Mouse (Mus musculus): ENCODE results near the gene Creb3. TPM values are rescaled to one million over a fixed set of nuclear protein-coding genes. Genes with fewer than 3 reads are reported as not detected.
A peak's percentile ranks its signal among the peaks of the same experiment; 100 is the strongest.
"Not testable (repeated sequence)": the region's sequence is repeated elsewhere in the genome, so short reads cannot be mapped to it uniquely, and the experiment has no call there.

The Creb3 gene
- 10 to 100 TPM; 74.4 to 84.8 TPM for total RNA-seq (2021)

GRCm38 (mm10) chr4:43561997-43562768 is at the start of gene Creb3, which contains the start of gene Tln1:
TSS of gene Creb3 (plus strand) at chr4:43562332.
TSS of gene Tln1 (minus strand) at chr4:43562691.
- intact Hi-C loops (cut with DNase I) = loop anchor here (2.0 to 10.0 kb wide), 3 partner anchors 17 to 527 kb away; partner anchors contain the start of genes Gba2, Rgp1 and Stoml2
- DNase-seq (ENCODE audit: low spot score in 2 of 2) = peak; percentile 95 to 96

GRCm38 (mm10) chr4:43512653-43513052 is 49.5 kb upstream of the Creb3 start:
- intact Hi-C loops (cut with DNase I) = no loop called here
- DNase-seq (ENCODE audit: low spot score in 2 of 2) = no peak

GRCm38 (mm10) chr4:43513300-43513699 is 48.8 kb upstream of the Creb3 start:
- intact Hi-C loops (cut with DNase I) = no loop called here
- DNase-seq (ENCODE audit: low spot score in 2 of 2) = no peak

GRCm38 (mm10) chr4:43513791-43514190 is 48.3 kb upstream of the Creb3 start:
- intact Hi-C loops (cut with DNase I) = no loop called here
- no peak for DNase-seq (ENCODE audit: low spot score in 2 of 2)

GRCm38 (mm10) chr4:43515764-43516708 is 46.1 kb upstream of the Creb3 start:
- intact Hi-C loops (cut with DNase I) = no loop called here
- no peak for DNase-seq (ENCODE audit: low spot score in 2 of 2)

GRCm38 (mm10) chr4:43519551-43519950 is 42.6 kb upstream of the Creb3 start:
- DNase-seq (ENCODE audit: low spot score in 2 of 2) = no peak
- intact Hi-C loops (cut with DNase I) = no loop called here

GRCm38 (mm10) chr4:43519956-43520355 is 42.2 kb upstream of the Creb3 start:
- peak; percentile 80 to 86 for DNase-seq (ENCODE audit: low spot score in 2 of 2)
- intact Hi-C loops (cut with DNase I) = no loop called here

GRCm38 (mm10) chr4:43527880-43528279 is 34.3 kb upstream of the Creb3 start:
- DNase-seq (ENCODE audit: low spot score in 2 of 2) = no peak
- intact Hi-C loops (cut with DNase I) = no loop called here

- DNase-seq (ENCODE audit: low spot score in 2 of 2) = no peak
- intact Hi-C loops (cut with DNase I) = no loop called here
Measured at GRCm38 (mm10) chr4:43528487-43528886, 33.6 kb upstream of the Creb3 start.

GRCm38 (mm10) chr4:43530081-43530501 is 32.0 kb upstream of the Creb3 start:
- intact Hi-C loops (cut with DNase I) = no loop called here

GRCm38 (mm10) chr4:43530581-43530980 is 31.6 kb upstream of the Creb3 start:
- intact Hi-C loops (cut with DNase I) = no loop called here
- peak; percentile 63 to 69 for DNase-seq (ENCODE audit: low spot score in 2 of 2)

More at GRCm38 (mm10) chr4:43530081-43530501, 32.0 kb upstream of the Creb3 start:
- no peak for DNase-seq (ENCODE audit: low spot score in 2 of 2)

- no peak for DNase-seq (ENCODE audit: low spot score in 2 of 2)
- intact Hi-C loops (cut with DNase I) = no loop called here
Measured at GRCm38 (mm10) chr4:43533270-43533669, 28.9 kb upstream of the Creb3 start.

GRCm38 (mm10) chr4:43535628-43536027 is 26.5 kb upstream of the Creb3 start:
- intact Hi-C loops (cut with DNase I) = no loop called here
- no peak for DNase-seq (ENCODE audit: low spot score in 2 of 2)

GRCm38 (mm10) chr4:43536031-43536430 is 26.1 kb upstream of the Creb3 start:
- no peak for DNase-seq (ENCODE audit: low spot score in 2 of 2)
- intact Hi-C loops (cut with DNase I) = no loop called here

- intact Hi-C loops (cut with DNase I) = no loop called here
- no peak for DNase-seq (ENCODE audit: low spot score in 2 of 2)
Measured at GRCm38 (mm10) chr4:43542044-43542443, 20.1 kb upstream of the Creb3 start.

- DNase-seq (ENCODE audit: low spot score in 2 of 2) = no peak
- intact Hi-C loops (cut with DNase I) = no loop called here
Measured at GRCm38 (mm10) chr4:43546375-43547047, 15.6 kb upstream of the Creb3 start.

GRCm38 (mm10) chr4:43547160-43547559 is 15.0 kb upstream of the Creb3 start:
- intact Hi-C loops (cut with DNase I) = no loop called here
- no peak for DNase-seq (ENCODE audit: low spot score in 2 of 2)

- intact Hi-C loops (cut with DNase I) = no loop called here
Measured at GRCm38 (mm10) chr4:43549055-43549454, 13.1 kb upstream of the Creb3 start.

GRCm38 (mm10) chr4:43551854-43552253 is 10.3 kb upstream of the Creb3 start:
- DNase-seq (ENCODE audit: low spot score in 2 of 2); intact Hi-C loops (cut with DNase I): not testable (repeated sequence)

More at GRCm38 (mm10) chr4:43549055-43549454, 13.1 kb upstream of the Creb3 start:
- no peak for DNase-seq (ENCODE audit: low spot score in 2 of 2)

GRCm38 (mm10) chr4:43552437-43552836 is 9.7 kb upstream of the Creb3 start:
- intact Hi-C loops (cut with DNase I) = no loop called here
- DNase-seq (ENCODE audit: low spot score in 2 of 2) = peak; percentile 62 to 65
